Mouse (Mus musculus) megakaryocyte, embryonic 14.5 days (primary cell): ENCODE data around the gene Gm20388.

Source experiments
- FLI1 ChIP-seq: IDR thresholded peaks from 2 replicates; pipeline ENCODE4 v1.6.1; 2012; ENCODE audit warnings: low read length, inconsistent platforms, mixed read lengths
- GATA1 ChIP-seq: IDR thresholded peaks from 3 replicates; pipeline ENCODE4 v1.6.1; 2012; ENCODE audit warnings: mixed read lengths, low read length, inconsistent platforms, borderline replicate concordance

GRCm38 (mm10) chr8:120109149-120109548 is 198.5 kb downstream of the Gm20388 start:
- TF ChIP-seq GATA1 (no peak), FLI1 (no peak)
